Mouse (Mus musculus): ENCODE data around the gene Prtn3. TPM values are rescaled to one million over a fixed set of nuclear protein-coding genes. Genes with fewer than 3 reads are reported as not detected.
A peak's percentile ranks its signal among the peaks of the same experiment; 100 is the strongest.

Prtn3 gene
- polyA plus RNA-seq, 1 experiment from 2014 or later, result 64.6 TPM

DNA sequence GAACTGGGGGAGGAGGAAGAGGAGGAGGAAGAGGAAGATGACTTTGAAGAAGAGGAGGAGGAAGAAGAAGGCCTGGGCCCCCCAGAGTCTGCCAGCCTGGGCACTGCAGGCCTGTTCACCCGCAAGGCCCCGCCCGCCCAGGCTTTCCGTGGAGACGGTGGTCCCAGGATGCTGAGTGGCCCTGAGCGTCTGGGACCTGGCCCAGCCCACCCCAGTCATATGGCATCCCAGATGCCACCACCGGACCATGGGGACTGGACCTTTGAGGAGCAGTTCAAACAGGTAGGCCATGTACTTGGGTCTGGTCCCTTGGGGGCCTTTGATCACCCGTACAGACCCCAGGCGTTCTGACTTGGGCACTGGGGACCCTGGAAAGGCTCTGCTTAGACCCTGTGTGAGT, 57.5 kb downstream of the Prtn3 start:
- H3K4me2 ChIP-seq, result no peak overlapping the region
- no peaks in the 10 kb centered on the region for H3K9me3 ChIP-seq (replicated peaks)
- peaks cover 95% of the 10 kb centered on the region for H3K4me1 ChIP-seq (replicated peaks)
- no peak overlapping the region for H3K4me3 ChIP-seq (replicated peaks)
- peaks cover 52% of the 10 kb centered on the region for H3K36me3 ChIP-seq
- no peak overlapping the region for H3K9ac ChIP-seq
- DNase-seq (no peak), ATAC-seq (ENCODE audit: low read depth) (no peak)
- WGBS (ENCODE audit: insufficient replicate concordance), result 57% methylated on average over 9 of the region's 9 CpGs
- no peak overlapping the region for H3K27ac ChIP-seq
- H3K27me3 ChIP-seq, result no peaks in the 10 kb centered on the region

GRCm38 (mm10) chr10:79932736-79933135, 58.5 kb downstream of the Prtn3 start:
- DNase-seq (no peak), ATAC-seq (ENCODE audit: low read depth) (no peak)
- Histone ChIP-seq H3K4me1 (replicated peaks) (peaks cover 96% of the 10 kb centered on the region), H3K4me3 (replicated peaks) (no peak overlapping the region), H3K4me2 (0 out of 2 replicates have a peak overlapping the region, but pooled peaks have one; percentile 8), H3K9me3 (replicated peaks) (no peaks in the 10 kb centered on the region), H3K9ac (no peak overlapping the region), H3K27ac (peak overlapping the region; percentile 39; the same call in 1 of the 2 replicates), H3K36me3 (peaks cover 52% of the 10 kb centered on the region), H3K27me3 (no peaks in the 10 kb centered on the region)
- 69% methylated on average over 8 of the region's 8 CpGs for WGBS (ENCODE audit: insufficient replicate concordance)

Small RNAs within 50 kb of the gene (microRNA-seq; reads per million reads assigned to microRNA genes)
- not detected for gene Mir6910

Other genes with a start within 250 kb of the Prtn3 start
- gene Shc2, start 236.6 kb upstream of the Prtn3 start, polyA plus RNA-seq (2015; fragmentation: Nextera tagmentation; extraction: Ambion mirVana), result 0.28 and 0.29 TPM in 2 replicates
- gene Odf3l2, start 228.7 kb upstream of the Prtn3 start, polyA plus RNA-seq (2015; fragmentation: Nextera tagmentation; extraction: Ambion mirVana), result not detected in 2 replicates
- gene Madcam1, start 209.9 kb upstream of the Prtn3 start, polyA plus RNA-seq (2015; fragmentation: Nextera tagmentation; extraction: Ambion mirVana), result 0.24 and 0.27 TPM in 2 replicates
- 25.3 and 27.5 TPM in 2 replicates for gene Tpgs1, start 205.1 kb upstream of the Prtn3 start, polyA plus RNA-seq (2015; fragmentation: Nextera tagmentation; extraction: Ambion mirVana)
- 164 and 166 TPM in 2 replicates for gene Cdc34, start 192.3 kb upstream of the Prtn3 start, polyA plus RNA-seq (2015; fragmentation: Nextera tagmentation; extraction: Ambion mirVana)
- gene Gzmm, start 185.5 kb upstream of the Prtn3 start, polyA plus RNA-seq (2015; fragmentation: Nextera tagmentation; extraction: Ambion mirVana), result 0.22 and 0.32 TPM in 2 replicates
- gene Bsg, start 170.0 kb upstream of the Prtn3 start, polyA plus RNA-seq (2015; fragmentation: Nextera tagmentation; extraction: Ambion mirVana), result 903 and 946 TPM in 2 replicates
- gene Hcn2, start 157.8 kb upstream of the Prtn3 start, polyA plus RNA-seq (2015; fragmentation: Nextera tagmentation; extraction: Ambion mirVana), result not detected in 2 replicates
- 20.0 and 20.8 TPM in 2 replicates for gene Polrmt, start 127.9 kb upstream of the Prtn3 start, polyA plus RNA-seq (2015; fragmentation: Nextera tagmentation; extraction: Ambion mirVana)
- gene Fgf22, start 119.4 kb upstream of the Prtn3 start, polyA plus RNA-seq (2015; fragmentation: Nextera tagmentation; extraction: Ambion mirVana), result not detected in 2 replicates
- gene Rnf126, start 107.5 kb upstream of the Prtn3 start, polyA plus RNA-seq (2015; fragmentation: Nextera tagmentation; extraction: Ambion mirVana), result 43.7 and 48.5 TPM in 2 replicates
- gene Fstl3, start 97.2 kb upstream of the Prtn3 start, polyA plus RNA-seq (2015; fragmentation: Nextera tagmentation; extraction: Ambion mirVana), result 0.58 and 0.68 TPM in 2 replicates
- gene Prss57, start 83.5 kb upstream of the Prtn3 start, polyA plus RNA-seq (2015; fragmentation: Nextera tagmentation; extraction: Ambion mirVana), result 2.6 and 3.2 TPM in 2 replicates
- 7.1 and 7.4 TPM in 2 replicates for gene Palm, start 80.9 kb upstream of the Prtn3 start, polyA plus RNA-seq (2015; fragmentation: Nextera tagmentation; extraction: Ambion mirVana)
- 0.25 and 0.75 TPM in 2 replicates for gene Misp, start 53.5 kb upstream of the Prtn3 start, polyA plus RNA-seq (2015; fragmentation: Nextera tagmentation; extraction: Ambion mirVana)
- 136 and 175 TPM in 2 replicates for gene Ptbp1, start 20.0 kb upstream of the Prtn3 start, polyA plus RNA-seq (2015; fragmentation: Nextera tagmentation; extraction: Ambion mirVana)
- 5.7 and 5.8 TPM in 2 replicates for gene Plppr3, start 158 bp downstream of the Prtn3 start, polyA plus RNA-seq (2015; fragmentation: Nextera tagmentation; extraction: Ambion mirVana)
- 47.1 and 59.3 TPM in 2 replicates for gene Elane, start 11.8 kb downstream of the Prtn3 start, polyA plus RNA-seq (2015; fragmentation: Nextera tagmentation; extraction: Ambion mirVana)
- gene Cfd, start 16.4 kb downstream of the Prtn3 start, polyA plus RNA-seq (2015; fragmentation: Nextera tagmentation; extraction: Ambion mirVana), result not detected in 2 replicates
- gene Med16, start 34.4 kb downstream of the Prtn3 start, polyA plus RNA-seq (2015; fragmentation: Nextera tagmentation; extraction: Ambion mirVana), result 16.9 and 19.0 TPM in 2 replicates
- gene Gm26602, start 36.4 kb downstream of the Prtn3 start, polyA plus RNA-seq (2015; fragmentation: Nextera tagmentation; extraction: Ambion mirVana), result 11.3 TPM in 1 of 2 replicates, not detected in the other
- 0.19 and 0.28 TPM in 2 replicates for gene Kiss1r, start 42.5 kb downstream of the Prtn3 start, polyA plus RNA-seq (2015; fragmentation: Nextera tagmentation; extraction: Ambion mirVana)
- 63.0 and 63.8 TPM in 2 replicates for gene R3hdm4, start 46.7 kb downstream of the Prtn3 start, polyA plus RNA-seq (2015; fragmentation: Nextera tagmentation; extraction: Ambion mirVana)
- 5.4 and 5.7 TPM in 2 replicates for gene Arid3a, start 52.6 kb downstream of the Prtn3 start, polyA plus RNA-seq (2015; fragmentation: Nextera tagmentation; extraction: Ambion mirVana)
- 78.2 and 83.0 TPM in 2 replicates for gene Wdr18, start 85.7 kb downstream of the Prtn3 start, polyA plus RNA-seq (2015; fragmentation: Nextera tagmentation; extraction: Ambion mirVana)
- gene Grin3b, start 96.2 kb downstream of the Prtn3 start, polyA plus RNA-seq (2015; fragmentation: Nextera tagmentation; extraction: Ambion mirVana), result 0.07 and 0.10 TPM in 2 replicates
- gene Tmem259, start 109.9 kb downstream of the Prtn3 start, polyA plus RNA-seq (2015; fragmentation: Nextera tagmentation; extraction: Ambion mirVana), result 8.2 TPM in 2 replicates
- gene Cnn2, start 114.1 kb downstream of the Prtn3 start, polyA plus RNA-seq (2015; fragmentation: Nextera tagmentation; extraction: Ambion mirVana), result 45.8 and 49.6 TPM in 2 replicates
- 6.3 and 7.4 TPM in 2 replicates for gene Abca7, start 122.0 kb downstream of the Prtn3 start, polyA plus RNA-seq (2015; fragmentation: Nextera tagmentation; extraction: Ambion mirVana)
- gene Arhgap45, start 142.2 kb downstream of the Prtn3 start, polyA plus RNA-seq (2015; fragmentation: Nextera tagmentation; extraction: Ambion mirVana), result 14.3 and 14.9 TPM in 2 replicates
- gene Polr2e, start 165.3 kb downstream of the Prtn3 start, polyA plus RNA-seq (2015; fragmentation: Nextera tagmentation; extraction: Ambion mirVana), result 120 and 122 TPM in 2 replicates
- gene Gpx4, start 172.7 kb downstream of the Prtn3 start, polyA plus RNA-seq (2015; fragmentation: Nextera tagmentation; extraction: Ambion mirVana), result 677 TPM in 2 replicates
- gene Sbno2, start 231.1 kb downstream of the Prtn3 start, polyA plus RNA-seq (2015; fragmentation: Nextera tagmentation; extraction: Ambion mirVana), result 9.2 and 9.9 TPM in 2 replicates
- gene Stk11, start 241.3 kb downstream of the Prtn3 start, polyA plus RNA-seq (2015; fragmentation: Nextera tagmentation; extraction: Ambion mirVana), result 16.2 and 18.3 TPM in 2 replicates